Mouse (Mus musculus): Measurements from ENCODE around the gene Crybg1.

DNA sequence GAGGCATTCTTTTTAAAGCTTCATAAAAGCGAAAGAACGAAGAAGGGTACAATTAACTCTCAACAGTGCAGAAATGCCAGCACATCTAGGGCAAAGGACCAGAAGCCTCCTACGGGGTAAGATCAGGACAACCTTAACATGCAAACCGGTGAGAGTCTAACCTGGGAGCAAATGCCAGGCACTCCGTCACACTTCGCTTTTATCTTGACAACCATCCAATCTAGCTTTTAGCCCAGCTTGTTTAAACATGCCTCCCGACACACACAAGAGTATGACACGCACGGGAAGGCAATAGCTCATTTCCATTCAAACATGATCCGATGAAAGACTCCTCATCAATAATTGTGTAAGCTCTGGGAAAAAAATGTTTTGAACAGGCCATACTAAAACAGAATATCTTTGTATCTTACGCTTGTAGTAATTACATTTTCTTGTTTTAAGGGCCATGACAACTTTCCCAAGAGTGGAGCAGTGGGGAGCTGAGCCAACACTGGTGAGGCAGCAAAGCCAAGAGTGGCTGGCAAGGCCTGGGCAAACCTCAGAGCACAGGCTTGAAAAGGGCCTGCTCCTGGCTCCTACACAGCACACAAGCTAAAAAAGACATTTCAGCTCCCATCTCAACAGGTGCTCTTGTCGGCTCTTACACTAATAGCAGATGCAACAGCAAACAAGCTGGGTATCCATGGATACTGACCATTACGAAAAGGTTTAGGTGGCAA, 10.4 kb downstream of the Crybg1 start:
- no peak for TF ChIP-seq CTCF (IDR thresholded peaks at IDR 0.05; ENCODE audit: low read depth, low read length)
- no peak for TF ChIP-seq POLR2A (IDR thresholded peaks at IDR 0.05; ENCODE audit: insufficient read depth, low read length)
- TF ChIP-seq EP300 (IDR thresholded peaks at IDR 0.05; ENCODE audit: insufficient read depth, low read depth, low read length): no peak

All from ES-Bruce4 (cell line).